Mouse (Mus musculus) adrenal gland, postnatal 10 days (tissue): Measurements from ENCODE around the gene Epas1. TPM values are rescaled to one million over a fixed set of nuclear protein-coding genes. Genes with fewer than 3 reads are reported as not detected.

ENCODE experiments used
- DNase-seq: peaks from one replicate; pipeline ENCODE4 v3.0.0; 2021; ENCODE audit warnings: mixed read lengths
- long read RNA-seq, 2 experiments: library from polyadenylated mRNA; stranded (forward); transcript quantifications; one replicate each; pipeline ENCODE4 v2.0.0; 2021
- total RNA-seq, 2 experiments: library from RNA; stranded (reverse); gene quantifications; 2 replicates each; pipeline ENCODE4 v1.2.3; 2021

The Epas1 gene
- total RNA-seq: 100 to 1,000 TPM; 178 to 213 TPM
- long read RNA-seq, experiment 1, partial matches to known transcripts: 3 of 27 reads
- long read RNA-seq, experiment 1, other reads (novel, unspliced or antisense): 24 of 27 reads
- long read RNA-seq, experiment 2, full-length matches to known transcripts: 34 of 54 reads
- long read RNA-seq, experiment 2, partial matches to known transcripts: 13 of 54 reads
- long read RNA-seq, experiment 2, other reads (novel, unspliced or antisense): 7 of 54 reads

- DNase-seq: peak; percentile 95
These were observed at the start of gene Epas1 for GRCm38 (mm10) chr17:86753130-86753821. Gene Epas1 (plus strand): TSS chr17:86753700.

GRCm38 (mm10) chr17:86705236-86705635, 48.3 kb upstream of the Epas1 start:
- DNase-seq: no peak

- DNase-seq: no peak
These were observed 47.0 kb upstream of the Epas1 start for GRCm38 (mm10) chr17:86706467-86706866.

- no peak for DNase-seq
These were observed 43.7 kb upstream of the Epas1 start for GRCm38 (mm10) chr17:86709803-86710202.

- DNase-seq: no peak
These were observed 43.1 kb upstream of the Epas1 start for GRCm38 (mm10) chr17:86710379-86710778.

GRCm38 (mm10) chr17:86711949-86712348, 41.6 kb upstream of the Epas1 start:
- no peak for DNase-seq

GRCm38 (mm10) chr17:86712601-86713000, 40.9 kb upstream of the Epas1 start:
- DNase-seq: no peak

GRCm38 (mm10) chr17:86713591-86713990, 39.9 kb upstream of the Epas1 start:
- peak; percentile 43 for DNase-seq

GRCm38 (mm10) chr17:86724786-86725415, 28.6 kb upstream of the Epas1 start:
- no peak for DNase-seq

- no peak for DNase-seq
These were observed 27.0 kb upstream of the Epas1 start for GRCm38 (mm10) chr17:86726480-86726879.

- no peak for DNase-seq
These were observed 26.5 kb upstream of the Epas1 start for GRCm38 (mm10) chr17:86727031-86727430.

GRCm38 (mm10) chr17:86731273-86731672, 22.2 kb upstream of the Epas1 start:
- no peak for DNase-seq

GRCm38 (mm10) chr17:86732024-86732423, 21.5 kb upstream of the Epas1 start:
- peak; percentile 84 for DNase-seq

- no peak for DNase-seq
These were observed 21.0 kb upstream of the Epas1 start for GRCm38 (mm10) chr17:86732522-86732921.

GRCm38 (mm10) chr17:86733644-86734043, 19.9 kb upstream of the Epas1 start:
- DNase-seq: peak; percentile 45

- no peak for DNase-seq
These were observed 15.0 kb upstream of the Epas1 start for GRCm38 (mm10) chr17:86738477-86738876.

GRCm38 (mm10) chr17:86743351-86743941, 10.1 kb upstream of the Epas1 start:
- DNase-seq: no peak

GRCm38 (mm10) chr17:86744943-86745342, 8.6 kb upstream of the Epas1 start:
- no peak for DNase-seq

- no peak for DNase-seq
These were observed 2.1 kb upstream of the Epas1 start for GRCm38 (mm10) chr17:86751373-86751871.

- DNase-seq: peak; percentile 81
These were observed 668 bp downstream of the Epas1 start for GRCm38 (mm10) chr17:86753931-86754805.

GRCm38 (mm10) chr17:86754806-86755571, 1.5 kb downstream of the Epas1 start:
- peak; percentile 74 for DNase-seq
